Mouse (Mus musculus) heart, postnatal 0 days (tissue): ENCODE data around the gene Zcwpw1.
"Not testable (repeated sequence)": the region's sequence is repeated elsewhere in the genome, so short reads cannot be mapped to it uniquely, and the experiment has no call there.

Source experiments
- CTCF ChIP-seq: IDR thresholded peaks from 2 replicates; pipeline ENCODE4 v1.5.1; 2016; ENCODE audit warnings: antibody characterized with exemption, control low read depth, low read depth
- EP300 ChIP-seq: IDR thresholded peaks from 2 replicates; pipeline ENCODE4 v1.6.1; 2016; ENCODE audit warnings: antibody characterized with exemption, low read depth

DNA sequence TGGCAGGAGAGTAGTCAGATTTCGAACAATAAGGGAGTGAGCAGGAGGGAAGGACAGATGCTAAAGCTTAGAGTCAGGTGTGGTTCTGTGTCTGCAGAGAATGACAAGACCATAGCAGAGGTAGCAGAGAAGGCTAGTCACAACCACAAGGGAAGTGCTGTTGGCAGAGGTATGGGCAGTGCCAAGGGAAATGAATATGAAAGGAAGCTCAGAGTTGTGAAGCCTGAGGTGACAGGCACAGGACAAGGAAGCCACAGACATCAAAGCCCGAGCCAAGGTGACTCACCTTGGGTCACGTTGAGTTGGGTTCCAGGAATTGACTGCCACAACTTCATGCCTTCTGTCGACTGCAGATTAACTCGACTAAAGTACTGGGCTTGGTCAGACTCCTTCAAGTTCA is 69.3 kb downstream of the Zcwpw1 start:
- not testable (repeated sequence) for TF ChIP-seq CTCF, EP300
